ENCODE assay signal across 24 mouse cellular contexts in the genomic region with DNA sequence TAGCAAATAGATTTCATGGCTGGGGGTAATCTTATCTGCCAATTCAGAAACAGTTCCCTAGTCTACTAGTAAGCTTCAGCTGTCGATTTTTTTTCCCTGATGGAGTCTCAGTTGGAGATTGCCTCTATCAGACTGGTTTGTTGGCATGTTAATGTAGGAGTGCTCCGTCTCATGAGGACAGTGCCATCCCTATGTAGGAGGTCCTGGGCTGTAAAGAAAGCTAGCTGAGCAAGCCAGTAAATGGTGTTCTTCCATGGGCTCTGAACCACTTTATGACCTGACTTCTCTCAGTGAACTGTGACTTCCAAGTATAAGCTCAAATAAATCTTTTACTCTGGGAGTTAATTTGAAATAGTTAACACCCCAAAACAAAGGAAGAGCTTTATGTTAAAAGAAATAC.
DNase-seq lines count a peak whose midpoint lies in the region; ATAC-seq and TF ChIP-seq lines count a peak whose summit lies in the region.
"Had no signal": no experiment of that assay in that cellular context is flagged by ENCODE, and none has a peak within 500 bp of the region (broad histone marks: within the 10 kb centered on the region; RNA-seq: fewer than 3 reads in every experiment).

No protein-coding gene starts in this region.

- no peak overlapping the region for H3K27ac ChIP-seq in kidney, adult 2 months (ENCODE audit: insufficient read depth, low read depth, low read length)
- H3K27ac ChIP-seq in kidney, embryonic 15.5 days, result no peak overlapping the region
- H3K27ac ChIP-seq in kidney, postnatal 0 days, result no peak overlapping the region
- H3K27ac ChIP-seq: embryonic facial prominence, embryonic 10.5 days; embryonic facial prominence, embryonic 12.5 days; forebrain, embryonic 13.5 days had no signal

- H3K36me3 ChIP-seq in kidney, adult 2 months (ENCODE audit: control insufficient read depth, insufficient read depth, low read length), result no peaks in the 10 kb centered on the region
- no peaks in the 10 kb centered on the region for H3K36me3 ChIP-seq in kidney, embryonic 15.5 days
- H3K36me3 ChIP-seq in kidney, postnatal 0 days (ENCODE audit: insufficient read depth, low read length), result no peaks in the 10 kb centered on the region
- H3K36me3 ChIP-seq: embryonic facial prominence, embryonic 10.5 days; embryonic facial prominence, embryonic 12.5 days had no signal

- no peak overlapping the region for H3K4me3 ChIP-seq in kidney, adult 2 months (ENCODE audit: insufficient read depth, low read depth, low read length)
- H3K4me3 ChIP-seq in kidney, embryonic 15.5 days (replicated peaks), result no peak overlapping the region
- H3K4me3 ChIP-seq in kidney, postnatal 0 days (replicated peaks; ENCODE audit: low read depth, low read length), result no peak overlapping the region
- H3K4me3 ChIP-seq: embryonic facial prominence, embryonic 10.5 days; embryonic facial prominence, embryonic 12.5 days; forebrain, embryonic 13.5 days had no signal

- H3K27me3 ChIP-seq in kidney, adult 2 months (replicated peaks; ENCODE audit: control insufficient read depth, insufficient read depth, low read length), result no peaks in the 10 kb centered on the region
- H3K27me3 ChIP-seq in kidney, embryonic 15.5 days, result no peaks in the 10 kb centered on the region
- no peaks in the 10 kb centered on the region for H3K27me3 ChIP-seq in kidney, postnatal 0 days (ENCODE audit: insufficient read depth, low read length)
- H3K27me3 ChIP-seq: CH12.LX; embryonic facial prominence, embryonic 12.5 days; forebrain, embryonic 13.5 days; Patski had no signal

- H3K9ac ChIP-seq in kidney, embryonic 15.5 days, result no peak overlapping the region
- no peak overlapping the region for H3K9ac ChIP-seq in kidney, postnatal 0 days (ENCODE audit: low read depth, low read length)
- H3K9ac ChIP-seq: embryonic facial prominence, embryonic 12.5 days; forebrain, embryonic 13.5 days had no signal

- no peaks in the 10 kb centered on the region for H3K9me3 ChIP-seq in kidney, embryonic 15.5 days (replicated peaks)
- H3K9me3 ChIP-seq in kidney, postnatal 0 days (replicated peaks; ENCODE audit: low read length), result no peaks in the 10 kb centered on the region
- H3K9me3 ChIP-seq: embryonic facial prominence, embryonic 10.5 days; embryonic facial prominence, embryonic 12.5 days; forebrain, embryonic 13.5 days; G1E had no signal

- no peak overlapping the region for H3K4me2 ChIP-seq in kidney, embryonic 15.5 days
- no peak overlapping the region for H3K4me2 ChIP-seq in kidney, postnatal 0 days (ENCODE audit: low read length)
- H3K4me2 ChIP-seq: embryonic facial prominence, embryonic 12.5 days; forebrain, embryonic 13.5 days had no signal

- no peaks in the 10 kb centered on the region; the same call in 1 of the 2 replicates for H3K4me1 ChIP-seq in kidney, adult 2 months (ENCODE audit: control insufficient read depth, insufficient read depth, low read length)
- no peaks in the 10 kb centered on the region for H3K4me1 ChIP-seq in kidney, embryonic 15.5 days
- no peaks in the 10 kb centered on the region for H3K4me1 ChIP-seq in kidney, postnatal 0 days (replicated peaks; ENCODE audit: insufficient read depth, low read length)
- H3K4me1 ChIP-seq: embryonic facial prominence, embryonic 10.5 days; embryonic facial prominence, embryonic 12.5 days had no signal

- peak; percentile 52 for ATAC-seq in kidney, embryonic 15.5 days (replicated peaks; ENCODE audit: low FRiP score)
- no peak for ATAC-seq in kidney, postnatal 0 days (replicated peaks; ENCODE audit: low FRiP score, low read depth)
- peak; percentile 66 for ATAC-seq in megakaryocyte-erythroid progenitor cell, adult 5-6 weeks (replicated peaks; ENCODE audit: low FRiP score, low TSS enrichment, poor library complexity, severe bottlenecking)
- ATAC-seq: activated CD4-positive, CD25-positive, alpha-beta regulatory T cell, adult 4 months; CD4-positive, CD25-positive, alpha-beta regulatory T cell, adult 4 months; forebrain, embryonic 13.5 days; Patski had no signal

- TF ChIP-seq CTCF in kidney, adult 2 months (conservative IDR thresholded peaks at IDR 0.05; ENCODE audit: insufficient read depth, insufficient read length, low read depth, low read length), result no peak
- TF ChIP-seq CTCF in kidney, postnatal 0 days (IDR thresholded peaks at IDR 0.05; ENCODE audit: low read depth), result no peak

- WGBS in kidney, adult 2 months, result 51% methylated on average over 2 of the region's 2 CpGs
- WGBS in kidney, embryonic 15.5 days, result 33% methylated on average over 2 of the region's 2 CpGs
- 36% methylated on average over 2 of the region's 2 CpGs for WGBS in kidney, postnatal 0 days

- peak; percentile 6 for DNase-seq in kidney, adult 2 months
- DNase-seq in kidney, postnatal 25 days, result no peak
- DNase-seq in kidney, postnatal 10 days, result no peak
- peak; percentile 33 for DNase-seq in kidney, postnatal 0 days (ENCODE audit: low spot score)
- no peak for DNase-seq in kidney, adult 8-10 months
- DNase-seq: adrenal gland, adult 8-10 months; adrenal gland, postnatal 14 days; adrenal gland, postnatal 36 days; B cell, adult 2 months; cerebellum, adult 11-12 months; cerebellum, adult 2 months; cerebellum, adult 9-10 months; cerebellum, postnatal 10 days; cerebellum, postnatal 25 days had no signal

- no peak for TF ChIP-seq POLR2A in kidney, adult 2 months (IDR thresholded peaks at IDR 0.05; ENCODE audit: low read depth, low read length)

Comparison
In these comparisons a context has a peak if more than half of its experiments do, and no peak if none do; other contexts are left out.
1. DNase-seq: peak in kidney, adult 2 months (single experiment) and kidney, postnatal 0 days (single experiment); none in kidney, postnatal 25 days (0 of 2), kidney, postnatal 10 days (single experiment) and kidney, adult 8-10 months (0 of 2).